Mouse (Mus musculus): ENCODE results near the gene Pip5k1b.

Gene Pip5k1b

GRCm38 (mm10) chr19:24262736-24263135 lies 292.9 kb downstream of the Pip5k1b start:
- no peak for DNase-seq (ENCODE audit: low read depth in 1 of 2, low spot score in 2 of 2)

- no peak for DNase-seq (ENCODE audit: low read depth in 1 of 2, low spot score in 2 of 2)
Observed at GRCm38 (mm10) chr19:24259390-24260351, 296.0 kb downstream of the Pip5k1b start.

- no peak for DNase-seq (ENCODE audit: low read depth in 1 of 2, low spot score in 2 of 2)
Observed at GRCm38 (mm10) chr19:24258368-24258767, 297.3 kb downstream of the Pip5k1b start.

GRCm38 (mm10) chr19:24257962-24258361 lies 297.7 kb downstream of the Pip5k1b start:
- no peak for DNase-seq (ENCODE audit: low read depth in 1 of 2, low spot score in 2 of 2)

- no peak for DNase-seq (ENCODE audit: low read depth in 1 of 2, low spot score in 2 of 2)
Observed at GRCm38 (mm10) chr19:24253657-24254260, 301.9 kb downstream of the Pip5k1b start.

GRCm38 (mm10) chr19:24251869-24252268 lies 303.8 kb downstream of the Pip5k1b start:
- no peak for DNase-seq (ENCODE audit: low read depth in 1 of 2, low spot score in 2 of 2)

Measured in monocyte, adult 2 months (primary cell).